9 mouse cellular contexts compared by ENCODE assay signal in genomic region chr19:48144129-48144528, GRCm38 (mm10).
DNase-seq lines count a peak whose midpoint lies in the region; ATAC-seq and TF ChIP-seq lines count a peak whose summit lies in the region.
"Had no signal": no experiment of that assay in that cellular context is flagged by ENCODE, and none has a peak within 500 bp of the region (broad histone marks: within the 10 kb centered on the region; RNA-seq: fewer than 3 reads in every experiment).

No protein-coding gene starts in this region.

- ATAC-seq in lung, postnatal 0 days: no peak
- ATAC-seq in forebrain, embryonic 16.5 days: peak; percentile 43; the same call in 1 of the 2 replicates

- H3K4me2 ChIP-seq in lung, postnatal 0 days (replicated peaks; ENCODE audit: low read depth, low read length): no peak overlapping the region
- H3K4me2 ChIP-seq in forebrain, embryonic 16.5 days (ENCODE audit: low read length): no peak overlapping the region
- H3K4me2 ChIP-seq: limb, embryonic 13.5 days had no signal

- no peaks in the 10 kb centered on the region for H3K4me1 ChIP-seq in lung, postnatal 0 days (ENCODE audit: insufficient read depth, low read depth, low read length)
- no peaks in the 10 kb centered on the region for H3K4me1 ChIP-seq in forebrain, embryonic 16.5 days (replicated peaks; ENCODE audit: control insufficient read depth, insufficient read depth, low read length)
- H3K4me1 ChIP-seq: limb, embryonic 13.5 days had no signal

- H3K27ac ChIP-seq in lung, postnatal 0 days (ENCODE audit: low read length): no peak overlapping the region
- no peak overlapping the region for H3K27ac ChIP-seq in forebrain, embryonic 16.5 days (ENCODE audit: low read length)
- H3K27ac ChIP-seq: limb, embryonic 13.5 days had no signal

- WGBS in lung, postnatal 0 days: 26% methylated on average over 1 of the region's 1 CpGs
- 8% methylated on average over 1 of the region's 1 CpGs for WGBS in forebrain, embryonic 16.5 days

- no peaks in the 10 kb centered on the region for H3K36me3 ChIP-seq in lung, postnatal 0 days (ENCODE audit: insufficient read depth, low read length)
- H3K36me3 ChIP-seq in forebrain, embryonic 16.5 days (ENCODE audit: control insufficient read depth, insufficient read depth): no peaks in the 10 kb centered on the region
- H3K36me3 ChIP-seq: limb, embryonic 13.5 days had no signal

- H3K27me3 ChIP-seq in lung, postnatal 0 days (replicated peaks; ENCODE audit: insufficient read depth, low read length): no peaks in the 10 kb centered on the region
- no peaks in the 10 kb centered on the region for H3K27me3 ChIP-seq in forebrain, embryonic 16.5 days (replicated peaks; ENCODE audit: control insufficient read depth, insufficient read depth, low read length)
- H3K27me3 ChIP-seq: limb, embryonic 13.5 days had no signal

- no peaks in the 10 kb centered on the region for H3K9me3 ChIP-seq in lung, postnatal 0 days (ENCODE audit: low read length)
- no peaks in the 10 kb centered on the region for H3K9me3 ChIP-seq in forebrain, embryonic 16.5 days (ENCODE audit: control insufficient read depth, low read length)
- H3K9me3 ChIP-seq: limb, embryonic 13.5 days had no signal

- peak; percentile 37 for DNase-seq in lung, postnatal 0 days (ENCODE audit: low spot score)
- no peak for DNase-seq in lung, adult 18-20 months
- DNase-seq in cerebellum, adult 11 months: peak; percentile 1
- DNase-seq in layer of hippocampus, postnatal 10 days (ENCODE audit: low spot score in 2 of 2): peak; percentile 71 to 76
- DNase-seq in right cerebral cortex, adult 18-20 months: peak; percentile 61
- DNase-seq in adrenal gland, postnatal 25 days: no peak
- DNase-seq in thymus, postnatal 25 days: no peak

- TF ChIP-seq CTCF in lung, postnatal 0 days (IDR thresholded peaks at IDR 0.05): peak; percentile 58

- no peak for TF ChIP-seq EP300 in lung, postnatal 0 days (IDR thresholded peaks at IDR 0.05)

- H3K9ac ChIP-seq in lung, postnatal 0 days (replicated peaks; ENCODE audit: low read depth): no peak overlapping the region
- no peak overlapping the region for H3K9ac ChIP-seq in forebrain, embryonic 16.5 days (replicated peaks; ENCODE audit: low read depth, low read length)
- H3K9ac ChIP-seq: limb, embryonic 13.5 days had no signal

- no peak overlapping the region for H3K4me3 ChIP-seq in lung, postnatal 0 days (ENCODE audit: low read depth, low read length)
- H3K4me3 ChIP-seq in forebrain, embryonic 16.5 days (replicated peaks; ENCODE audit: low read length): no peak overlapping the region
- H3K4me3 ChIP-seq: limb, embryonic 13.5 days had no signal

Comparison
In these comparisons a context has a peak if more than half of its experiments do, and no peak if none do; other contexts are left out.
1. DNase-seq: peak in lung, postnatal 0 days (single experiment), cerebellum, adult 11 months (single experiment), layer of hippocampus, postnatal 10 days (2 of 2) and right cerebral cortex, adult 18-20 months (single experiment); none in lung, adult 18-20 months (0 of 2), adrenal gland, postnatal 25 days (single experiment) and thymus, postnatal 25 days (single experiment).